Mouse (Mus musculus): Measurements from ENCODE around the gene Lgr5.

Gene Lgr5

GRCm38 (mm10) chr10:115425351-115425750, 162.2 kb downstream of the Lgr5 start:
- DNase-seq (ENCODE audit: low read depth, low spot score): no peak

- no peak for DNase-seq (ENCODE audit: low read depth, low spot score)
Observed at GRCm38 (mm10) chr10:115421976-115422375, 165.6 kb downstream of the Lgr5 start.

- no peak for DNase-seq (ENCODE audit: low read depth, low spot score)
Observed at GRCm38 (mm10) chr10:115414056-115414455, 173.5 kb downstream of the Lgr5 start.

GRCm38 (mm10) chr10:115413496-115413895, 174.1 kb downstream of the Lgr5 start:
- no peak for DNase-seq (ENCODE audit: low read depth, low spot score)

GRCm38 (mm10) chr10:115406393-115406792, 181.2 kb downstream of the Lgr5 start:
- peak; percentile 25 for DNase-seq (ENCODE audit: low read depth, low spot score)
